Mouse (Mus musculus): ENCODE data around the gene Gm17617.

GRCm38 (mm10) chr13:55165831-55166339 is 32.5 kb upstream of the Gm17617 start:
- TF ChIP-seq POLR2A (IDR thresholded peaks at IDR 0.05; ENCODE audit: low read depth, low read length) (no peak), CTCF (IDR thresholded peaks at IDR 0.05; ENCODE audit: borderline replicate concordance, insufficient read depth, low read length) (no peak)
